Mouse (Mus musculus): Measurements from ENCODE around the gene Slc18a2. TPM values are rescaled to one million over a fixed set of nuclear protein-coding genes. Genes with fewer than 3 reads are reported as not detected.

The Slc18a2 gene
- polyA plus RNA-seq, 1 experiment from 2014 or later, result 8.6 TPM

DNA sequence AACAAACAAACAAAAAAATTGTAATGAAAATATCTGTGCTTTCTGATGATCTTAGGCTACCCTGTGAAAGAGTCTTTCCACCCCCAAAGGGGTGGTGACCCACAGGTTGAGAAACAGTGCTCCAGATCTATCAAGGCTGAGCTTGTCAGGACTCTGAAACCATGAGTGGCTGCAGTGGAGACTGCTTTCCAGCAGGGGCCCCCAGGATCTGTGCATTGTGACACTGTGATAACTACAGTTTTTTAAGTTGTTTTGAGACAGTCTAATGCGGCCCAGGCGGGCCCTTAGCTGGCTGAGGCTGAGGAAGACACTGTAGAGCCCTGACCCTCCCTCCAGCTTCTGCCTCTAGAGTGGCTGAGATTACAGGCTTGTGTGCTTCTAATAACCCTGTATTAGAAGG, 17.6 kb upstream of the Slc18a2 start:
- Histone ChIP-seq H3K9ac (no peak overlapping the region), H3K4me1 (no peaks in the 10 kb centered on the region), H3K4me2 (replicated peaks) (no peak overlapping the region), H3K36me3 (no peaks in the 10 kb centered on the region), H3K27me3 (peaks cover 5% of the 10 kb centered on the region; the same call in 1 of the 2 replicates), H3K9me3 (replicated peaks) (no peaks in the 10 kb centered on the region), H3K27ac (replicated peaks) (no peak overlapping the region), H3K4me3 (replicated peaks) (no peak overlapping the region)
- WGBS, result 71% methylated on average over 2 of the region's 2 CpGs
- no peak for ATAC-seq (ENCODE audit: insufficient number of reproducible peaks, low FRiP score, low TSS enrichment, low read depth)

DNA sequence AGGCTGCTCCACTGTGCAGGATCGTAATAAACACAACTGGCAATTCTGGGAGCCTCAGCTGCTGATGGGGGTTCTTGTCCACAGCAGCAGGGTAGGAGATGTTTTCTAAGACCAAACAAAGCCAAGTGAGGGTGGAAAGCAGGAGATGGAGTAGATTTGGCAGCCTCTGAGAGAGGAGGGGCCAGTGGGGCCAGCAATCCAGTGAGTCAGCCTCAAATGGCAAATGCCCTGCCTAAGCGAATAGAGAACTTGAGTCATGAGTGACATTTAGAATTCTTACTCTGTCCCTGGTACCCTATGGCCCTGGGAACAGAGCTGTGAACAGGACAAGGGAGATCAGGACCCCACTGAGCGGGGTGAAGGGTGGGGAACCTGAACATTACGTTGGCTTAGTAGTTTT, 12.6 kb upstream of the Slc18a2 start:
- Histone ChIP-seq H3K36me3 (no peaks in the 10 kb centered on the region), H3K4me1 (no peaks in the 10 kb centered on the region), H3K9me3 (replicated peaks) (no peaks in the 10 kb centered on the region), H3K27me3 (no peaks in the 10 kb centered on the region), H3K9ac (no peak overlapping the region), H3K4me3 (replicated peaks) (no peak overlapping the region), H3K4me2 (replicated peaks) (no peak overlapping the region), H3K27ac (replicated peaks) (no peak overlapping the region)
- ATAC-seq (ENCODE audit: insufficient number of reproducible peaks, low FRiP score, low TSS enrichment, low read depth), result no peak
- WGBS, result 84% methylated on average over 4 of the region's 4 CpGs

DNA sequence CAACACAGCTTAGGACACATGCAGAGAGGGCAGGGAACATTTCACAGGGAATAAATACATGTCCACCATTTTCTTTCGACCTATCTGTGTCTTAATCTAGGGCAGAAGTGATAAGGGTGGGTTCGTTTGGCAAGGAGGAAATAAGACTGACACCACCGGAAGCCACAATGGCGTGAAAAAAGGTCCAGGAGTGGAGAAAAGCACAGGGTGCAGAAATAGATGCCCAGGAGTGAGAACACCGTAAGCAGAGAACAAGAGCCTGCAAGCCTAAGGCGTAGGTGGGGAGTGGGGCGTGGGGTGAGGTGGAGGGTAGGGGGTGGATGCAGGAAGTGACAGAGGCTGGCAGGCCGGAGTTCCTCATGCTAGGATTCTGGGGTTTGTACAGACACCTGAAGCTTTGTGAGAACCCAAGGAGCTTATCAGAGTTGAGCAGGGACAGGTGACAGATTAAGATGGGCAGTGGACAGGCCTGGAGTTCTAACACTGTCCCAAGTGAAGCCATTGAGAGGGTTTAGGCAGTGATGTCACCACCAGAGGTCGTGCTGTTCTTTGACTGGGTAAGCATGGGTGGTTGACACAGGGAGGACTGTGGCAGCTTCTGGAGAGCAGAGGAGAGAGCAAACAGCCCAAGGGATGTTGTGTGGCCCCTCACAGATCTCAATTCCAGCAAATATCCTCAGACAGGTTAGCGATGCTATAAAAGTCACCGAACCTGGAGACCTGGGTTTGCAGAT, 12.0 kb upstream of the Slc18a2 start:
- 73% methylated on average over 11 of the region's 11 CpGs for WGBS
- H3K9ac ChIP-seq, result no peak overlapping the region
- ATAC-seq (ENCODE audit: insufficient number of reproducible peaks, low FRiP score, low TSS enrichment, low read depth), result no peak
- no peaks in the 10 kb centered on the region for H3K36me3 ChIP-seq
- H3K9me3 ChIP-seq (replicated peaks), result no peaks in the 10 kb centered on the region
- H3K4me2 ChIP-seq (replicated peaks), result no peak overlapping the region
- no peak overlapping the region for H3K4me3 ChIP-seq (replicated peaks)
- H3K27ac ChIP-seq (replicated peaks), result no peak overlapping the region
- no peaks in the 10 kb centered on the region for H3K4me1 ChIP-seq
- H3K27me3 ChIP-seq, result no peaks in the 10 kb centered on the region

DNA sequence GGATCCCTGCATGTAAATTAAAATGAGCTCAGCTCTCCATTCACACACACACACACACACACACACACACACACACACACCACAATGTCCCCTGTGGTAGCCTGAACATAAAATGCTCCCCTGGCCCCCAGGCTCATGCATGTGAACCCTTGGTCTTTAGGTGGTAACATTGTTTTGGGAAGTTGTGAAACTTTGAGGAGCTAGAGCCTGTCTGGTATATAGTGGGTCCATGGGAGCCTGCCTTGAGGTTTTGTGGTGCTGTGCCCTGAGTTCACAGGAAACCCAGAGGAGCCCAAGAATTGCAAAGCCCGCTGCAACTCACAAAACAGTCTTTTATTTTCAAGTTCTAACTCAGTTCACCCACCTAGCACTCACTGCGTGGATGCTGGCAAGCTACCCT, 8.0 kb upstream of the Slc18a2 start:
- H3K27ac ChIP-seq (replicated peaks), result no peak overlapping the region
- no peaks in the 10 kb centered on the region for H3K4me1 ChIP-seq
- ATAC-seq (ENCODE audit: insufficient number of reproducible peaks, low FRiP score, low TSS enrichment, low read depth), result no peak
- no peak overlapping the region for H3K9ac ChIP-seq
- H3K27me3 ChIP-seq, result no peaks in the 10 kb centered on the region
- no peak overlapping the region for H3K4me2 ChIP-seq (replicated peaks)
- H3K36me3 ChIP-seq, result no peaks in the 10 kb centered on the region
- whole genome bisulfite sequencing, result 73% methylated on average over 2 of the region's 2 CpGs
- H3K9me3 ChIP-seq (replicated peaks), result no peaks in the 10 kb centered on the region
- no peak overlapping the region for H3K4me3 ChIP-seq (replicated peaks)

DNA sequence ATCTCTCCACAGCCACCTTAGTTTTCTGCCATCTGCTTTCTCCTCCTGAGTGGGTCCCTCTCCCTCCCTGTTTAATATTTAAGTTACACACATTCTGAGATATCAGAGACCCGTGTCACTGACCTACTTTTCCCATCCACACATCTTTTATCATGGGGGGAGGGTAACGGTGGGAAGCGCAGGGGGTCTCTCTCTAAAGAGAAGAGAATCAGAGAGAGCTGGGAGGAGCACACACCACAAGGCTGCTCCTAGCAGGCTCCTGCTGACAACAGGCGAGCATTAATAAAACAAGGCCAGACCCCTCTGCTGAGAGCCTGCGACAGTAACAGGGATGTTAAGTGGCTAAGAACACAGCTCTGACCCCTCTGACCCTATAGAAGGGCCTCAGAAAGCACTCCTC, 1.1 kb upstream of the Slc18a2 start:
- Histone ChIP-seq H3K27me3 (peaks cover 18% of the 10 kb centered on the region; the same call in 1 of the 2 replicates), H3K4me2 (replicated peaks) (no peak overlapping the region), H3K27ac (replicated peaks) (no peak overlapping the region), H3K4me3 (replicated peaks) (no peak overlapping the region), H3K9ac (no peak overlapping the region), H3K36me3 (no peaks in the 10 kb centered on the region), H3K4me1 (peaks cover 11% of the 10 kb centered on the region; the same call in 1 of the 2 replicates), H3K9me3 (replicated peaks) (no peaks in the 10 kb centered on the region)
- no peak for ATAC-seq (ENCODE audit: insufficient number of reproducible peaks, low FRiP score, low TSS enrichment, low read depth)
- WGBS, result 53% methylated on average over 5 of the region's 5 CpGs

DNA sequence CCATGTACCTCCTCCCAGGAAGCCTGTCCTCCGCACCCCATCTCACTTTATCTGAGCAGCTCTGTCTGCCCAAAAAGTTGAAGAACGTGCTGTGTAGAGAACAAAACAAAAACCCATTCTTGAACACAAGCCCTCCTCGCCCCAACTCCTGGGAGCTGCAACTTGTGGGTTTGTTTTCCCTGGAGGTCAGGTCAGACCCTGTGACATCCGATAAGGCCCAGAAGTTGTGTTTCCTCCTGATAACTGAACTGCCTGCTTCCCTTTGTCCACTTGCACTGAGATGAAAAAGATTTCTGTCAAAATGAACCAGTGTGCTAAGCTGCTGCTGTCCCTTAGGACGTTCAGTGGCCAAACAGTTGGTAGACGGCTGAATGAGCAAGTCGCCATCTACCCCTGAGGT, 908 bp downstream of the Slc18a2 start:
- Histone ChIP-seq H3K9ac (no peak overlapping the region), H3K4me3 (replicated peaks) (peak overlapping the region; percentile 43; the same call in 1 of the 2 replicates), H3K4me2 (replicated peaks) (peak overlapping the region; percentile 86; the same call in 1 of the 2 replicates), H3K9me3 (replicated peaks) (no peaks in the 10 kb centered on the region), H3K4me1 (peaks cover 11% of the 10 kb centered on the region; the same call in 1 of the 2 replicates), H3K36me3 (no peaks in the 10 kb centered on the region), H3K27ac (replicated peaks) (no peak overlapping the region), H3K27me3 (peaks cover 18% of the 10 kb centered on the region; the same call in 1 of the 2 replicates)
- ATAC-seq (ENCODE audit: insufficient number of reproducible peaks, low FRiP score, low TSS enrichment, low read depth), result no peak
- WGBS, result 44% methylated on average over 7 of the region's 7 CpGs

DNA sequence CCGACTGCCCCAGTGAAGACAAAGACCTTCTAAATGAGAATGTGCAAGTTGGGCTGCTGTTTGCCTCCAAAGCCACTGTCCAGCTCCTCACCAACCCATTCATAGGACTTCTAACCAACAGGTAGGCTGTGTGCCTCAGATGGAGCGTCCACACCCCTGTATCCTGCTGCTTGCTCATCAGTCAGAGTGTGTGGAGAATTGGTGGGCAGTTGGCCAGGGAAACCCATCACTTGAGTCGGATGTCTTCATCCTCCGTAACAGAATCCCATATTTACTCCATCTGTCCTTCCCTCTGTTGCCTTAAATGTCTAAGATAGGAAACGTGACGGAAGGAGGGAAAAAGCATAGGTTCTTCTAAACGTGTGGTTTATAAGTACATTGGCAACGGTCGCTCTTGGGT, 2.5 kb downstream of the Slc18a2 start:
- Histone ChIP-seq H3K27me3 (peaks cover 18% of the 10 kb centered on the region; the same call in 1 of the 2 replicates), H3K27ac (replicated peaks) (no peak overlapping the region), H3K9ac (no peak overlapping the region), H3K9me3 (replicated peaks) (no peaks in the 10 kb centered on the region), H3K36me3 (no peaks in the 10 kb centered on the region), H3K4me2 (replicated peaks) (no peak overlapping the region), H3K4me1 (peaks cover 20% of the 10 kb centered on the region; the same call in 1 of the 2 replicates), H3K4me3 (replicated peaks) (no peak overlapping the region)
- WGBS, result 81% methylated on average over 9 of the region's 9 CpGs
- ATAC-seq (ENCODE audit: insufficient number of reproducible peaks, low FRiP score, low TSS enrichment, low read depth), result no peak

DNA sequence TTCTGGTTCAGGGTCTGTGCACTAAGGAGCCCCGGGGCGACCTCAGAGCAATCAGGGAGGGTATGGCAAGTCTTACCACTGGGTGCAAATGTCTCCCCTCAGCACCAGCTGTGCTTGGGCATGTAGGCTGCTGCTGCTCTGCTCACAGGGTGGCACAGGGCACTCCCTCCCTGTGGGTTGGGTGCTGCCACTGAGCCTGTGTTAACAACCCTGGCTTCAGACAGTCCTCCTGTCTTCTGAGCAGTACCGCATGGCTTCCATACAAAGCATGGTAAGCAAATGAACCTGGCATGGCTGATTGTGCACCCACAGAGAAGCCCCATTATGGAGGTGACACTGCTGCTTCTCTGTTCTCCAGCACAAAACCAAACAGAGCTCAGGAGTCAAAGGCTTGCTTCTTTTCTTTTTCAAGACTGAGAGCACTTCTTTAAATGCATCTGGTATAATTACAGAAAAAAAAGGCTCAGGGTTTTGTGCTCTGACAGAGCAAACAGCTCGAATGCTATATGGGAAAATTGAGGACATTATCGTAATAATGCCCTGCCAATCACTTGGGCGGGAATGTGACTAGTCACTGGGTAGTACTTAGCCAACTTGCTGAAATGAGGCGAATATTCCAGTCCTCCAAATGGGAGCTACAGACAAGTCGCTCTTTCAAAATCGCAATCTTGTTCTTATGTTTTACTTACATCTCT, 4.3 kb downstream of the Slc18a2 start:
- 62% methylated on average over 9 of the region's 9 CpGs for WGBS
- ATAC-seq (ENCODE audit: insufficient number of reproducible peaks, low FRiP score, low TSS enrichment, low read depth), result no peak
- peaks cover 18% of the 10 kb centered on the region; the same call in 1 of the 2 replicates for H3K27me3 ChIP-seq

DNA sequence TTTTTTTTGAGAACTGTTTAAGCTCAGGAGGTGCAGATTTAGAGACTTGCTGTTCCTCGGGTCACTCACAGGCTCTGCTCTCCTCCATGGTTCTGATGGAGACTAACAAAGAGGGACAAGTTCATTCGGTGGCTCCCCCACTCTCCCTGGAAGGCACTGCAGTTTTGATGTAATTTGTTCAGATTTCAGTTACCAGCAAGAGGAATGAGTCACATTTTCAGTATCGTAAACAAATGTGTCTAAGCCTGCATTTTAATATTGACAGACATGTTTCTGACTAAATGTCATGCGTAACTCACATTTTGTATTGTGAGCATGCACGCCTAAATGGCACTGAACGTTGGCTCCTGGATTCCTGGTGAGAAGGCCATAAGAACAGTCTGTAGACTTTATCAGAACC, 5.2 kb downstream of the Slc18a2 start:
- ATAC-seq (ENCODE audit: insufficient number of reproducible peaks, low FRiP score, low TSS enrichment, low read depth), result no peak
- Histone ChIP-seq H3K4me1 (peaks cover 16% of the 10 kb centered on the region; the same call in 1 of the 2 replicates), H3K9ac (no peak overlapping the region), H3K4me2 (replicated peaks) (no peak overlapping the region), H3K27me3 (peaks cover 10% of the 10 kb centered on the region; the same call in 1 of the 2 replicates), H3K4me3 (replicated peaks) (no peak overlapping the region), H3K27ac (replicated peaks) (no peak overlapping the region), H3K9me3 (replicated peaks) (no peaks in the 10 kb centered on the region), H3K36me3 (no peaks in the 10 kb centered on the region)
- 55% methylated on average over 6 of the region's 6 CpGs for WGBS

More for the DNA sequence above, 4.3 kb downstream of the Slc18a2 start:
- H3K4me2 ChIP-seq (replicated peaks), result no peak overlapping the region
- peaks cover 20% of the 10 kb centered on the region; the same call in 1 of the 2 replicates for H3K4me1 ChIP-seq
- H3K27ac ChIP-seq (replicated peaks), result no peak overlapping the region
- no peak overlapping the region for H3K4me3 ChIP-seq (replicated peaks)
- no peak overlapping the region for H3K9ac ChIP-seq
- no peaks in the 10 kb centered on the region for H3K9me3 ChIP-seq (replicated peaks)
- no peaks in the 10 kb centered on the region for H3K36me3 ChIP-seq

DNA sequence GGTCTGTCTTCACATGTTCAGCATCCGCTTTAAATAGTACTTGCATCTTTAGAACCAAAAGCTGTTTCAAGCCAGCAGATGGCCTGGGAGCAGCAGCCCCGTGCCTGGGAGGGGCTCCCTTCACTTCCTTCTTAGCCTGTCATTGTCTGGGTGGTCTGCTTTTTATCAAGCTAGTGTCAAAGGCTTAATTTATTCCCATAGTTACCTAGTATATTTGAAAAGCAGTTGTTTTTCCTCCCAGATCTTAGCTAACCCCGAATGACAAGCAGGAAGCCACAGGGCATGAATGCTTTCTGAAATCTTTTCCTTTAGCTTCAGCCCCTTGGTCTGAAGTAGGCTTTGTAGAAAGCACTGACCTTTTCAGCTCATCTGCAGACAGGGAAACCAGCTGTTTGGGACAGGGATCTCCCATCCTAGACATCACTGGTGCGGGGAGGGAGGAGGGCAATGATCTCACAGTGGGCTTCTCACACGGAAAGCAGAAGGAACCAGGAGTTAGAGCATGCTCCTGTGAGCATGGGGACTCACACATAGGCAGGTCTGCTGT, 6.8 kb downstream of the Slc18a2 start:
- WGBS, result 13% methylated on average over 5 of the region's 5 CpGs

DNA sequence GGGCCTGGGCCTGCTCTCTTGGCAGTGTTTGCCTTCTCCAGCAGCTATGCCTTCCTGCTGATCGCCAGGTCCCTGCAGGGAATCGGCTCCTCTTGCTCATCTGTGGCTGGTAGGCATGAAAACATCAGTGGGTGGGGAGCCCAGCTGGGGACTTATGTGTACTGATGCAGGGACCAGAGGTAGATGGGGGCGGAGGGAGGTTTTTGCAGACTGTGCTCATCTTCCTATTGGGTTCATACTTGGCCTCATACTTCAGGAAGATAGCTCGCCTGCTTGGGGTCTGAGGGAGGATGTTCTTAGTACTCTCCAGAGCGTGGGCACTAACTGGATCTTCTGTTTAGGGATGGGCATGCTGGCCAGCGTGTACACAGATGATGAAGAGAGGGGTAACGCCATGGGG, 12.5 kb downstream of the Slc18a2 start:
- 87% methylated on average over 7 of the region's 7 CpGs for WGBS
- no peak overlapping the region for H3K4me3 ChIP-seq (replicated peaks)
- no peak overlapping the region for H3K4me2 ChIP-seq (replicated peaks)
- H3K27me3 ChIP-seq, result no peaks in the 10 kb centered on the region
- H3K9me3 ChIP-seq (replicated peaks), result no peaks in the 10 kb centered on the region
- H3K36me3 ChIP-seq, result no peaks in the 10 kb centered on the region
- H3K9ac ChIP-seq, result no peak overlapping the region
- no peak for ATAC-seq (ENCODE audit: insufficient number of reproducible peaks, low FRiP score, low TSS enrichment, low read depth)
- no peak overlapping the region for H3K27ac ChIP-seq (replicated peaks)
- H3K4me1 ChIP-seq, result no peaks in the 10 kb centered on the region

More for the DNA sequence above, 6.8 kb downstream of the Slc18a2 start:
- Histone ChIP-seq H3K27me3 (peaks cover under 1% of the 10 kb centered on the region; the same call in 1 of the 2 replicates), H3K4me1 (peaks cover 9% of the 10 kb centered on the region; the same call in 1 of the 2 replicates), H3K27ac (replicated peaks) (no peak overlapping the region), H3K4me3 (replicated peaks) (no peak overlapping the region), H3K9ac (no peak overlapping the region), H3K36me3 (no peaks in the 10 kb centered on the region), H3K4me2 (replicated peaks) (no peak overlapping the region), H3K9me3 (replicated peaks) (no peaks in the 10 kb centered on the region)
- no peak for ATAC-seq (ENCODE audit: insufficient number of reproducible peaks, low FRiP score, low TSS enrichment, low read depth)

Measured in embryonic facial prominence, embryonic 15.5 days (tissue).